Mouse (Mus musculus) heart, adult 2 months (tissue): ENCODE results near the gene H2-T23. TPM values are rescaled to one million over a fixed set of nuclear protein-coding genes. Genes with fewer than 3 reads are reported as not detected.
A peak's percentile ranks its signal among the peaks of the same experiment; 100 is the strongest.

Experiments used
- DNase-seq, 2 experiments: peaks; one replicate each; pipeline ENCODE4 v3.0.0; 2021
- H3K27ac ChIP-seq: fragments of 200-600 bp; 2 replicates; pipeline ENCODE4 v1.8.1; 2022
- H3K27me3 ChIP-seq: fragments of 200-500 bp; 2 replicates; pipeline ENCODE4 v1.6.1; 2012; ENCODE audit warnings: mild to moderate bottlenecking, low read length, inconsistent platforms, mixed read lengths; ENCODE audit not compliant: control insufficient read depth, insufficient read depth
- H3K36me3 ChIP-seq: fragments of 200-500 bp; 2 replicates; pipeline ENCODE4 v1.6.1; 2012; ENCODE audit warnings: low read length, inconsistent platforms; ENCODE audit not compliant: control insufficient read depth, insufficient read depth
- H3K4me1 ChIP-seq: fragments of 200-500 bp; 2 replicates; pipeline ENCODE4 v1.6.1; 2011; ENCODE audit warnings: low read length; ENCODE audit not compliant: control insufficient read depth, insufficient read depth
- H3K4me3 ChIP-seq: fragments of 200-600 bp; 2 replicates; pipeline ENCODE4 v1.8.1; 2022
- H3K79me2 ChIP-seq: fragments of 200-500 bp; replicated peaks from 2 replicates; pipeline ENCODE4 v1.6.1; 2012; ENCODE audit warnings: mild to moderate bottlenecking, inconsistent platforms, low read length, moderate library complexity, mixed read lengths; ENCODE audit not compliant: control insufficient read depth, insufficient read depth
- H3K9ac ChIP-seq: fragments of 200-500 bp; 2 replicates; pipeline ENCODE4 v1.6.1; 2012; ENCODE audit warnings: low read depth, mild to moderate bottlenecking, control low read depth, inconsistent platforms, low read length, mixed read lengths
- CTCF ChIP-seq: fragments of 200-600 bp; IDR thresholded peaks from 2 replicates; pipeline ENCODE4 v1.8.1; 2022; ENCODE audit warnings: antibody characterized with exemption, mild to moderate bottlenecking, moderate library complexity
- EP300 ChIP-seq: fragments of 200-500 bp; IDR thresholded peaks from 2 replicates; pipeline ENCODE4 v1.6.1; 2011; ENCODE audit warnings: low read depth, low read length, control low read depth; ENCODE audit not compliant: insufficient read depth
- POLR2A ChIP-seq: fragments of 200-500 bp; IDR thresholded peaks from 2 replicates; pipeline ENCODE4 v1.6.1; 2011; ENCODE audit warnings: mild to moderate bottlenecking, low read depth, low read length, control low read depth; ENCODE audit not compliant: insufficient read depth
- WGBS: fragments of 180-500 bp; shearing (Covaris S2); methylation state at CpG from one replicate; pipeline ENCODE4 v1.1.7; 2018; 5-methylcytosine and 5-hydroxymethylcytosine counted together
- intact Hi-C: fragments of 180-260 bp; cut with DNase I; formaldehyde crosslinking; loops from one replicate; pipeline ENCODE4 v1.15.1; 2025
- polyA plus RNA-seq: library from polyadenylated mRNA; depleted of rRNA; stranded (reverse); fragments of >200 nt; gene quantifications from 2 replicates; pipeline ENCODE4 v1.2.3, GENCODE M21; 2012
- total RNA-seq, 2 experiments: library from RNA; stranded (reverse); gene quantifications; 2 replicates each; pipeline ENCODE4 v1.2.3; 2021

H2-T23 gene
- total and polyA plus RNA-seq, 3 experiments = 27.3 to 43.4 (median 34.1) TPM

DNA sequence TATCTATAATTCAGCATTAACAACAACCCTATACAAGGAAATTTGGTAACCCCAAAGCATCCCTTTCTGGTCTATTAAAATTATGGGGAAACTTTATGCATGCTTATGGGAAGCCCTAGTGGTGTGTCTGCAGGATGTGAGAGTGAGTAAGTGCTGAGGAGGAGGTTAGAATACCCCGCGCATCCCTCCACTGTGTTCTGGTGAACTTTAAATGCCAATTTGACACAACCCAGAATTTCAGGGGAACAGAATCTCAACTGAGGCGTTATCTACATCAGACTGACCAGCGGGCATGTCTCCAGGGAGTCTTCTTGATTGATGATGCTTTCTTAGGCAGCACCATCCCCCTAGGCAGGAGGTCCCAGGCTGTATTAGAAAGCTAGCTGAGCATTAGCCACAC, 6.8 kb downstream of the H2-T23 start:
- no peak overlapping the region for H3K9ac ChIP-seq
- intact Hi-C loops = no loop called here
- H3K4me3 ChIP-seq = no peak overlapping the region
- no peak for DNase-seq
- no peak for TF ChIP-seq EP300
- no peak for TF ChIP-seq CTCF
- no peak for TF ChIP-seq POLR2A
- no peak overlapping the region for H3K27ac ChIP-seq
- 74% methylated on average over 4 of the region's 4 CpGs for WGBS
- no peaks in the 10 kb centered on the region; the same call in 1 of the 2 replicates for H3K36me3 ChIP-seq
- H3K4me1 ChIP-seq = peaks cover 16% of the 10 kb centered on the region
- H3K27me3 ChIP-seq = no peaks in the 10 kb centered on the region
- H3K79me2 ChIP-seq = no peaks in the 10 kb centered on the region

DNA sequence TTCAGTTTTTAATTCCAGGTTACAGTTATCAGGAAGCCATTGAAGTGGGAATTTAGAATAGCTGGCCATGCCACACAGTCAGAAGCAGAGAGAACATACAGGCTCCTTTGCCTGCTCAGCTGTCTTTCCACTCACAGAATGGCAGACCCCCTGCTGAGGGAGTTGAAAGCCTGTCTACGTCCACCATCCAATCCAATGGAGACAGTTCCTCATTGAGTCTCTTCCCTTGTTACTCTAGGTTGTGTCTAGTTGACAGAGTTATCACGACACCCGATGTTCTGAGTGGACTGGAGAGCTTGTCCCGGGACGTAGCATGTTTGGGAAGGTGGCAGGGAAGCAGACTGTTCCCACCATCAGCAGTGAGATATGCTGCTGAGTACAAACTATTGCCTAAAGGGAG, 7.5 kb downstream of the H2-T23 start:
- H3K4me1 ChIP-seq = peaks cover 13% of the 10 kb centered on the region
- no peaks in the 10 kb centered on the region for H3K79me2 ChIP-seq
- no peaks in the 10 kb centered on the region for H3K27me3 ChIP-seq
- no peaks in the 10 kb centered on the region; the same call in 1 of the 2 replicates for H3K36me3 ChIP-seq
- intact Hi-C loops = no loop called here
- 56% methylated on average over 5 of the region's 5 CpGs for WGBS
- DNase-seq = no peak
- no peak overlapping the region for H3K9ac ChIP-seq
- H3K27ac ChIP-seq = peak overlapping the region; percentile 20; the same call in 1 of the 2 replicates
- no peak for TF ChIP-seq CTCF
- no peak for TF ChIP-seq POLR2A
- no peak for TF ChIP-seq EP300
- no peak overlapping the region for H3K4me3 ChIP-seq

DNA sequence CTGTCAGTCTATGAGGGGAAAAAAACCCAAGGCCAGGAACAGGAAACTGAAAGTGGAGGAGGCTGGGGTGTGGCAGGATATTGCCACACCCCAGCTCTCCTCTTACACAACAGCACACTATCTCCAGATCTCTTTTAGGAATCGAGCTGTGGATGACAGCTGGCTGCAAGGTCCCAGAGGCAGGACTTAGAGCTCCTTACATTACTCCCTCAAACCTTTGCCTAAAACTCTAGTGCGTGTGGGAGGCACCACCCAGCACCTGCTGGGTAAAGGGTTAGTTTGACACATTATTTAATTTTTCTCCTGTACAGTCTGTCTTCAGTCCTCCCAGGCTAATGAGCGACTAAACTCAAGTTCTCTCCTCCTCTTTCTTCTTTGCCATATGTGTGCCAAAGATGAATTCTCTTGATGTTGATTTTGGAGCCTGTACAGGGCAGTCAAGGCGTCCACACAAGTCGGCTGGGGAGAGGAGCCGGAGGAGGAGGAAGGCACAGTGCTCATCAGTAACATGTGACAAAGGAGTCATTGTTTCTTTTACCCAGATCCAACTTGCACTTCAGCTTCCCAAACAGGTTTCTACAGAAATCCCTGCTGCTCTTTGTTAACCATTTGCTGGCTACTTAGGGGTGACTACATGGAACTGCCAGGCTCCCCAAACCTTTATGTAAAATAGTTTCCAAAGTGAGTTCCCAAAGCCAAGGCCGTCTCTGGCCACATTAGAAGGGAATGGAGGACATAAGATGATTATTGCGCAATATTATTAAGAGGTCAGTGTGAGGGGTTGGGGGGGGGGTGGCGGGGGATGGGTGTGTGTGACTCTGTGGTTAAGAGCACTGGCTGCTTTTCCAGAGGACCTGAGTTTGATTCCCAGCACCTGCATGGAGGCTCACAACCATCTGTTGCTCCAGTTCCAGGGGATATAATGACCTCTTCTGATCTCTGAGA, 8.7 kb downstream of the H2-T23 start:
- Histone ChIP-seq H3K9ac (no peak overlapping the region), H3K27ac (peak overlapping the region; percentile 89), H3K36me3 (no peaks in the 10 kb centered on the region; the same call in 1 of the 2 replicates), H3K4me1 (peaks cover 15% of the 10 kb centered on the region), H3K27me3 (no peaks in the 10 kb centered on the region), H3K79me2 (no peaks in the 10 kb centered on the region), H3K4me3 (peak overlapping the region; percentile 7; the same call in 1 of the 2 replicates)
- WGBS = 44% methylated on average over 9 of the region's 9 CpGs
- DNase-seq = peak; percentile 51 to 62
- intact Hi-C loops = no loop called here
- no peak for TF ChIP-seq CTCF
- peak; percentile 31; the same call in 1 of the 2 replicates for TF ChIP-seq EP300
- TF ChIP-seq POLR2A = peak; percentile 44; the same call in 1 of the 2 replicates

DNA sequence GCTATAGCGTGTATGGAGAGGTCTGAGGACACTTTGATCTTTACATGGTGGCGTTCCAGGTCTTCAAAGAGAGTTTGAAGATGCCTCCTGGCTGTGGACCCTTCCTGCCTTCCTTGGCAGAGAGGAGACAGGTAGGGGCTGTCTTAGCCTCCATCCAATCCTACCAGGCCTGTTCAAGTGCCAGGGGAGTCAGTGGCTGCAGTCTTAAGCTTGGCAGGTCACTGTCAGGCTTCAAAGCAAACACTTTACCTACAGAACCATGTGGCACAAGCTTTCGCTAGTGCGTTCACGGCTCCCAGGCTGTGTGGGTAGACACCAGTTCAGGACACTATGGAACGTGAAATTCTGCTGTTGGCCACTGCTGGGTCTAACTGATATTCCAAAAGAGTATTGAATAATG, 9.7 kb downstream of the H2-T23 start:
- Histone ChIP-seq H3K4me3 (no peak overlapping the region), H3K9ac (no peak overlapping the region), H3K79me2 (no peaks in the 10 kb centered on the region), H3K27me3 (no peaks in the 10 kb centered on the region), H3K27ac (peak overlapping the region; percentile 89), H3K36me3 (no peaks in the 10 kb centered on the region; the same call in 1 of the 2 replicates), H3K4me1 (peaks cover 17% of the 10 kb centered on the region)
- intact Hi-C loops = no loop called here
- no peak for DNase-seq
- no peak for TF ChIP-seq CTCF
- TF ChIP-seq EP300 = no peak
- no peak for TF ChIP-seq POLR2A
- 92% methylated on average over 6 of the region's 6 CpGs for WGBS

DNA sequence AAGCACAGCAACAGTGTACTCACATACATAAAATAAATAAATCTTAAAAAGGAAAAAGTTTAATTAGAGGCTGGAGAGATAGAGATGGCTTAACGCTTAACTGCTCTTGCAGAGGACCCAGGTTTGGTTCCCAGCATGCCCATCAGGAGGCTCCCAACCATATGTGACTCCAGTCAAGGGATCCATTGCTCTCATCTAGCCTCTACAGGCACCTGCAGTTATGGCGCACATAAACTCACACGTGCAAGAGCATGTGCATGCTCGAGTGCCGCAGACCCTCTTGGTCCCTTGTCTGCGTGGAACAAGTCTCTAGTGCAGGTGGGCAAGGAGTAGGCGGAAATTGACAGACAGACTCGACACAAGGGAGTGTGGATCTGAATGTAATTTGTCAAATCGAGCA, 10.6 kb downstream of the H2-T23 start:
- Histone ChIP-seq H3K9ac (no peak overlapping the region), H3K27ac (peak overlapping the region; percentile 96), H3K36me3 (no peaks in the 10 kb centered on the region; the same call in 1 of the 2 replicates), H3K79me2 (no peaks in the 10 kb centered on the region), H3K4me3 (no peak overlapping the region), H3K4me1 (peaks cover 17% of the 10 kb centered on the region), H3K27me3 (no peaks in the 10 kb centered on the region)
- intact Hi-C loops = no loop called here
- no peak for TF ChIP-seq POLR2A
- no peak for TF ChIP-seq CTCF
- no peak for TF ChIP-seq EP300
- no peak for DNase-seq
- 94% methylated on average over 9 of the region's 9 CpGs for WGBS

DNA sequence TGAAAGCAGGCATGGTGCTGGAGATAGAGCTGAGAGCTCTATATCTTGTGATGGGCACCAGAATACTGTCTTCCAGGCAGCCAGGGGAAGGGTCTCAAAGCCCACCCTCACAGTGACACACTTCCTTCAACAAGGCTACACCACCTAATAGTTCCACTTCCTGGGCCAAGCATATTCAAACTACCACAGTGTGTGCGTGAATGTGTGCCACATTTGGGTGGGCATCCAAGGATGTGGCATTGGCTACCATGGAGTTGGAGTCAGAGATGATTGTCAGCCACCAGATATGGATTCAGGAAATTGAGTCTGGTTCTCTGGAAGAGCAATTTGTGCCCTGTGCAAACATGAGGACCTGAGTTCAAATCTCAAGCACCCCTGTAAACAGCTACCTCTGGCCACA, 11.3 kb downstream of the H2-T23 start:
- WGBS = 84% methylated on average over 1 of the region's 1 CpGs
- no peak for DNase-seq
- no peak overlapping the region for H3K4me3 ChIP-seq
- no peaks in the 10 kb centered on the region; the same call in 1 of the 2 replicates for H3K36me3 ChIP-seq
- no peaks in the 10 kb centered on the region for H3K79me2 ChIP-seq
- TF ChIP-seq CTCF = no peak
- TF ChIP-seq EP300 = no peak
- no peak for TF ChIP-seq POLR2A
- intact Hi-C loops = no loop called here
- peak overlapping the region; percentile 96 for H3K27ac ChIP-seq
- no peak overlapping the region for H3K9ac ChIP-seq
- H3K4me1 ChIP-seq = peaks cover 17% of the 10 kb centered on the region
- no peaks in the 10 kb centered on the region for H3K27me3 ChIP-seq
